Mouse (Mus musculus) inflammation-experienced regulatory T-cells, adult 6 months (primary cell): ENCODE measurements around the gene Nrip3. TPM values are rescaled to one million over a fixed set of nuclear protein-coding genes. Genes with fewer than 3 reads are reported as not detected.

Source experiments
- polyA plus RNA-seq, 3 experiments: library from polyadenylated mRNA; unstranded; fragments of 100-300 nt; shearing (Covaris generic); gene quantifications; one replicate each; pipeline ENCODE4 v1.2.1; 2017

Gene Nrip3
- polyA plus RNA-seq, 3 experiments from 2014 or later, result 0.11 to 0.98 (median 0.74) TPM

Other genes starting within 250 kb of the Nrip3 start
- gene St5, start 78.4 kb downstream of the Nrip3 start, polyA plus RNA-seq, result under 1 TPM; 0.36 to 0.90 (median 0.47) TPM
- 10 to 100 TPM; 27.1 to 43.4 (median 31.9) TPM for gene Akip1, start 78.3 kb downstream of the Nrip3 start, polyA plus RNA-seq
- gene BC051019, start 58.2 kb downstream of the Nrip3 start, polyA plus RNA-seq, result under 1 TPM in 1 of 3 experiments, not detected in 2; 0.27 TPM
- gene Ascl3, start 50.3 kb downstream of the Nrip3 start, polyA plus RNA-seq, result under 1 TPM in 1 of 3 experiments, not detected in 2; 0.83 TPM
- gene Tmem9b, start 29.1 kb downstream of the Nrip3 start, polyA plus RNA-seq, result 100 to 1,000 TPM; 103 to 142 (median 121) TPM
- not detected for gene Scube2, start 83.7 kb upstream of the Nrip3 start, polyA plus RNA-seq
- 10 to 100 TPM; 24.7 to 27.5 (median 27.2) TPM for gene Dennd5a, start 178.4 kb upstream of the Nrip3 start, polyA plus RNA-seq
- 10 to 100 TPM; 32.8 to 38.3 (median 38.2) TPM for gene Tmem41b, start 204.9 kb upstream of the Nrip3 start, polyA plus RNA-seq
- 10 to 100 TPM; 23.6 to 44.6 (median 26.4) TPM for gene Ipo7, start 236.2 kb upstream of the Nrip3 start, polyA plus RNA-seq